Mouse (Mus musculus) thymus, adult 2 months (tissue): ENCODE results near the gene Pik3ca. TPM values are rescaled to one million over a fixed set of nuclear protein-coding genes. Genes with fewer than 3 reads are reported as not detected.
"Not testable (repeated sequence)": the region's sequence is repeated elsewhere in the genome, so short reads cannot be mapped to it uniquely, and the experiment has no call there.

ENCODE experiments used
- DNase-seq: peaks from one replicate; pipeline ENCODE4 v3.0.0; 2021
- H3K27ac ChIP-seq: fragments of 200-500 bp; 2 replicates; pipeline ENCODE4 v1.5.1; 2012; ENCODE audit warnings: low read length, control low read depth; ENCODE audit not compliant: control insufficient read depth, insufficient read depth
- H3K27me3 ChIP-seq: fragments of 200-500 bp; 2 replicates; pipeline ENCODE4 v1.6.1; 2012; ENCODE audit warnings: mild to moderate bottlenecking, low read length, moderate library complexity, mixed read lengths; ENCODE audit not compliant: control insufficient read depth, insufficient read depth
- H3K36me3 ChIP-seq: fragments of 200-500 bp; 2 replicates; pipeline ENCODE4 v1.6.1; 2012; ENCODE audit warnings: mild to moderate bottlenecking, low read length, moderate library complexity; ENCODE audit not compliant: control insufficient read depth, insufficient read depth
- H3K4me1 ChIP-seq: fragments of 200-500 bp; replicated peaks from 2 replicates; pipeline ENCODE4 v1.6.1; 2012; ENCODE audit warnings: low read length; ENCODE audit not compliant: control insufficient read depth, insufficient read depth
- H3K4me3 ChIP-seq: fragments of 200-500 bp; 2 replicates; pipeline ENCODE4 v1.5.1; 2012; ENCODE audit warnings: mild to moderate bottlenecking, low read length, control low read depth, moderate library complexity; ENCODE audit not compliant: control insufficient read depth, insufficient read depth
- CTCF ChIP-seq: fragments of 200-500 bp; IDR thresholded peaks from 2 replicates; pipeline ENCODE4 v1.5.1; 2012; ENCODE audit warnings: mild to moderate bottlenecking, control low read depth, low read length, moderate library complexity, borderline replicate concordance; ENCODE audit not compliant: control insufficient read depth, poor library complexity, insufficient read depth; ENCODE audit errors: extremely low read depth
- POLR2A ChIP-seq: fragments of 200-500 bp; IDR thresholded peaks from 2 replicates; pipeline ENCODE4 v1.6.1; 2012; ENCODE audit warnings: mild to moderate bottlenecking, low read length, control low read depth, moderate library complexity; ENCODE audit not compliant: control insufficient read depth, poor library complexity, insufficient read depth; ENCODE audit errors: extremely low read depth
- WGBS: fragments of 180-500 bp; shearing (Covaris S2); methylation state at CpG from one replicate; pipeline ENCODE4 v1.1.7; 2018; 5-methylcytosine and 5-hydroxymethylcytosine counted together
- polyA plus RNA-seq: library from polyadenylated mRNA; depleted of rRNA; stranded (reverse); fragments of >200 nt; gene quantifications from 2 replicates; pipeline ENCODE4 v1.2.3, GENCODE M21; 2012

Pik3ca gene
- polyA plus RNA-seq, 1 experiment, result 10.2 TPM

- Histone ChIP-seq H3K4me1 (no peaks in the 10 kb centered on the region), H3K36me3 (no peaks in the 10 kb centered on the region), H3K27me3 (no peaks in the 10 kb centered on the region), H3K27ac (no peak overlapping the region), H3K4me3 (no peak overlapping the region)
- WGBS, result 37% methylated on average over 4 of the region's 4 CpGs
- TF ChIP-seq POLR2A (no peak), CTCF (no peak)
- no peak for DNase-seq
Measured at GRCm38 (mm10) chr3:32427695-32428094, 30.2 kb downstream of the Pik3ca start.

- Histone ChIP-seq H3K27me3 (no peaks in the 10 kb centered on the region), H3K4me1 (no peaks in the 10 kb centered on the region), H3K36me3 (no peaks in the 10 kb centered on the region), H3K27ac (no peak overlapping the region), H3K4me3 (no peak overlapping the region)
- DNase-seq, result no peak
- WGBS, result 99% methylated on average over 3 of the region's 3 CpGs
- TF ChIP-seq POLR2A (no peak), CTCF (no peak)
Measured at GRCm38 (mm10) chr3:32428361-32428760, 30.9 kb downstream of the Pik3ca start.

GRCm38 (mm10) chr3:32428921-32429320 is 31.4 kb downstream of the Pik3ca start:
- DNase-seq, result no peak
- Histone ChIP-seq H3K27me3 (no peaks in the 10 kb centered on the region), H3K4me3 (no peak overlapping the region), H3K27ac (no peak overlapping the region), H3K4me1 (no peaks in the 10 kb centered on the region), H3K36me3 (no peaks in the 10 kb centered on the region)
- 95% methylated on average over 4 of the region's 4 CpGs for WGBS
- TF ChIP-seq CTCF (no peak), POLR2A (no peak)

- H3K4me1 ChIP-seq, H3K27ac ChIP-seq, H3K36me3 ChIP-seq, H3K27me3 ChIP-seq, H3K4me3 ChIP-seq, DNase-seq: not testable (repeated sequence)
Measured at GRCm38 (mm10) chr3:32429351-32429750, 31.9 kb downstream of the Pik3ca start.

GRCm38 (mm10) chr3:32430394-32430793 is 32.9 kb downstream of the Pik3ca start:
- Histone ChIP-seq H3K36me3 (no peaks in the 10 kb centered on the region), H3K4me1 (no peaks in the 10 kb centered on the region), H3K27ac (no peak overlapping the region), H3K27me3 (no peaks in the 10 kb centered on the region), H3K4me3 (no peak overlapping the region)
- TF ChIP-seq CTCF, result no peak
- TF ChIP-seq POLR2A, result no peak
- 87% methylated on average over 2 of the region's 2 CpGs for WGBS
- no peak for DNase-seq

GRCm38 (mm10) chr3:32434016-32434415 is 36.5 kb downstream of the Pik3ca start:
- DNase-seq, result no peak
- TF ChIP-seq CTCF, result no peak
- no peak for TF ChIP-seq POLR2A
- Histone ChIP-seq H3K4me3 (no peak overlapping the region), H3K4me1 (no peaks in the 10 kb centered on the region), H3K27me3 (no peaks in the 10 kb centered on the region), H3K27ac (no peak overlapping the region), H3K36me3 (peaks cover 21% of the 10 kb centered on the region)
- WGBS, result 85% methylated on average over 2 of the region's 2 CpGs

GRCm38 (mm10) chr3:32436101-32436500 is 38.6 kb downstream of the Pik3ca start:
- Histone ChIP-seq H3K27ac (no peak overlapping the region), H3K36me3 (peaks cover 41% of the 10 kb centered on the region), H3K4me3 (no peak overlapping the region), H3K27me3 (no peaks in the 10 kb centered on the region), H3K4me1 (no peaks in the 10 kb centered on the region)
- WGBS, result 96% methylated on average over 11 of the region's 11 CpGs
- no peak for TF ChIP-seq CTCF
- no peak for DNase-seq

- Histone ChIP-seq H3K4me3 (no peak overlapping the region), H3K27ac (no peak overlapping the region), H3K4me1 (no peaks in the 10 kb centered on the region), H3K27me3 (no peaks in the 10 kb centered on the region), H3K36me3 (peaks cover 49% of the 10 kb centered on the region)
- no peak for DNase-seq
- TF ChIP-seq CTCF (no peak), POLR2A (no peak)
- 95% methylated on average over 6 of the region's 6 CpGs for WGBS
Measured at GRCm38 (mm10) chr3:32437297-32437696, 39.8 kb downstream of the Pik3ca start.
